Mouse (Mus musculus) ES-E14 (cell line): ENCODE data around the gene Pgpep1l. TPM values are rescaled to one million over a fixed set of nuclear protein-coding genes. Genes with fewer than 3 reads are reported as not detected.

ENCODE experiments used
- DNase-seq: peaks from one replicate; pipeline ENCODE4 v3.0.0-alpha.2; 2013; ENCODE audit warnings: low read depth, low spot score
- H3K27ac ChIP-seq: 2 replicates; pipeline ENCODE4 v1.5.1; 2012; ENCODE audit warnings: low read depth, mild to moderate bottlenecking, low read length, moderate library complexity, mixed read lengths; ENCODE audit not compliant: poor library complexity, insufficient read depth, severe bottlenecking
- H3K36me3 ChIP-seq: 2 replicates; pipeline ENCODE4 v1.6.1; 2012; ENCODE audit warnings: mild to moderate bottlenecking, low read length, moderate library complexity, mixed read lengths; ENCODE audit not compliant: control insufficient read depth, poor library complexity, insufficient read depth, severe bottlenecking
- H3K4me1 ChIP-seq, 2 experiments: fragments of 150-350 bp in 1 of 2; sonication (generic) in 1 of 2; 2 replicates each; pipeline ENCODE4 v1.6.1; 2012; ENCODE audit warnings: low read length in 2 of 2, mild to moderate bottlenecking in 1 of 2, mixed read lengths in 1 of 2; ENCODE audit not compliant: control insufficient read depth in 2 of 2, insufficient read depth in 2 of 2, poor library complexity in 1 of 2
- H3K4me3 ChIP-seq, 2 experiments: fragments of 150-350 bp in 1 of 2; sonication (generic) in 1 of 2; 2 replicates each; pipeline ENCODE4 v1.5.1; 2012; ENCODE audit warnings: low read length in 2 of 2, low read depth in 1 of 2, mild to moderate bottlenecking in 1 of 2, mixed read lengths in 1 of 2; ENCODE audit not compliant: insufficient read depth in 1 of 2, poor library complexity in 1 of 2, severe bottlenecking in 1 of 2
- H3K9ac ChIP-seq: 2 replicates; pipeline ENCODE4 v1.6.1; 2012; ENCODE audit warnings: low read depth, mild to moderate bottlenecking, low read length, mixed read lengths; ENCODE audit not compliant: poor library complexity, insufficient read depth, severe bottlenecking
- H3K9me3 ChIP-seq: fragments of 150-350 bp; sonication (generic); 2 replicates; pipeline ENCODE4 v1.6.1; 2012; ENCODE audit warnings: low read depth, mild to moderate bottlenecking, low read length; ENCODE audit not compliant: control insufficient read depth, insufficient read depth
- CHD2 ChIP-seq: IDR thresholded peaks from 2 replicates; pipeline ENCODE4 v1.6.1; 2014; ENCODE audit warnings: mild to moderate bottlenecking, low read depth, low read length, inconsistent platforms
- HCFC1 ChIP-seq: IDR thresholded peaks from 2 replicates; pipeline ENCODE4 v1.6.1; 2012; ENCODE audit warnings: low read length, inconsistent platforms, borderline replicate concordance; ENCODE audit not compliant: insufficient read depth
- MAFK ChIP-seq: IDR thresholded peaks from 2 replicates; pipeline ENCODE4 v1.6.1; 2014; ENCODE audit warnings: mild to moderate bottlenecking, low read depth, low read length, inconsistent platforms; ENCODE audit not compliant: insufficient read depth
- ZC3H11A ChIP-seq: IDR thresholded peaks from 2 replicates; pipeline ENCODE4 v1.6.1; 2012; ENCODE audit warnings: low read depth, mild to moderate bottlenecking, inconsistent platforms, low read length, borderline replicate concordance
- ZNF384 ChIP-seq: IDR thresholded peaks from 2 replicates; pipeline ENCODE4 v1.6.1; 2012; ENCODE audit warnings: low read depth, low read length, inconsistent platforms
- in situ Hi-C, 2 experiments: fragments of 600-800 bp; cut with MboI; formaldehyde crosslinking; loops; one replicate each; pipeline ENCODE4 v1.15.1; 2025; ENCODE audit warnings: low sequenced_read_pairs in 2 of 2, inconsistent platforms in 1 of 2; ENCODE audit not compliant: unreplicated experiment in 2 of 2
- total RNA-seq: library from RNA; depleted of rRNA; stranded (reverse); fragments of 300-350 nt; gene quantifications from 2 replicates; pipeline ENCODE4 v1.2.3, GENCODE M21; 2012

Pgpep1l gene
- total RNA-seq, 1 experiment = 0.45 TPM

- TF ChIP-seq ZNF384 (no peak), HCFC1 (no peak), ZC3H11A (no peak), MAFK (no peak), CHD2 (no peak)
- Histone ChIP-seq H3K4me1 (peaks cover 0 to 12% of the 10 kb centered on the region in 2 experiments; a peak in 2 of 4 replicates), H3K4me3 (no peak overlapping the region), H3K36me3 (no peaks in the 10 kb centered on the region), H3K9ac (no peak overlapping the region), H3K9me3 (no peaks in the 10 kb centered on the region), H3K27ac (no peak overlapping the region)
- DNase-seq = no peak
- in situ Hi-C loops = no loop called here
Measured at GRCm38 (mm10) chr7:68270551-68270950, 6.5 kb upstream of the Pgpep1l start.

GRCm38 (mm10) chr7:68266691-68267090 is 2.7 kb upstream of the Pgpep1l start:
- DNase-seq = no peak
- Histone ChIP-seq H3K9ac (no peak overlapping the region), H3K4me1 (peaks cover 8% of the 10 kb centered on the region in 2 experiments; a peak in 3 of 4 replicates), H3K9me3 (no peaks in the 10 kb centered on the region), H3K4me3 (no peak overlapping the region), H3K36me3 (no peaks in the 10 kb centered on the region), H3K27ac (no peak overlapping the region)
- no peak for TF ChIP-seq CHD2
- no peak for TF ChIP-seq ZNF384
- TF ChIP-seq HCFC1 = no peak
- no peak for TF ChIP-seq MAFK
- TF ChIP-seq ZC3H11A = no peak
- in situ Hi-C loops = no loop called here

- TF ChIP-seq ZC3H11A = no peak
- no peak for TF ChIP-seq HCFC1
- no peak for TF ChIP-seq ZNF384
- TF ChIP-seq CHD2 = no peak
- TF ChIP-seq MAFK = no peak
- H3K9ac ChIP-seq = no peak overlapping the region
Measured at GRCm38 (mm10) chr7:68265391-68265790, 1.4 kb upstream of the Pgpep1l start.

GRCm38 (mm10) chr7:68264531-68264930 is 498 bp upstream of the Pgpep1l start:
- peaks cover 2% of the 10 kb centered on the region; the same call in 1 of the 2 replicates for H3K36me3 ChIP-seq
- TF ChIP-seq ZNF384 (no peak), ZC3H11A (no peak), HCFC1 (no peak), CHD2 (no peak), MAFK (no peak)
- no peak overlapping the region for H3K9ac ChIP-seq
- no peaks in the 10 kb centered on the region for H3K9me3 ChIP-seq
- DNase-seq = no peak
- in situ Hi-C loops = no loop called here
- peak overlapping the region in 1 of 2 experiments; percentile 64; a peak in 2 of 4 replicates for H3K4me3 ChIP-seq
- peaks cover 10% of the 10 kb centered on the region in 2 experiments; a peak in 3 of 4 replicates for H3K4me1 ChIP-seq
- no peak overlapping the region for H3K27ac ChIP-seq

More at GRCm38 (mm10) chr7:68265391-68265790, 1.4 kb upstream of the Pgpep1l start:
- H3K4me3 ChIP-seq = no peak overlapping the region
- H3K36me3 ChIP-seq = peaks cover 2% of the 10 kb centered on the region; the same call in 1 of the 2 replicates
- H3K9me3 ChIP-seq = no peaks in the 10 kb centered on the region
- peaks cover 8% of the 10 kb centered on the region in 2 experiments; a peak in 3 of 4 replicates for H3K4me1 ChIP-seq
- no peak for DNase-seq
- H3K27ac ChIP-seq = no peak overlapping the region; the same call in 1 of the 2 replicates
- in situ Hi-C loops = no loop called here
